Mouse (Mus musculus) kidney, adult 2 months (tissue): ENCODE measurements around the gene Lrrc63.

Source experiments
- CTCF ChIP-seq: fragments of 200-500 bp; conservative IDR thresholded peaks from 2 replicates; pipeline ENCODE4 v1.5.1; 2011; ENCODE audit warnings: low read depth, mild to moderate bottlenecking, control low read depth, low read length, moderate library complexity, mixed read lengths; ENCODE audit not compliant: insufficient read depth, insufficient read length
- POLR2A ChIP-seq: fragments of 200-500 bp; IDR thresholded peaks from one replicate; pipeline ENCODE4 v1.6.1; 2011; ENCODE audit warnings: low read depth, low read length, control low read depth

DNA sequence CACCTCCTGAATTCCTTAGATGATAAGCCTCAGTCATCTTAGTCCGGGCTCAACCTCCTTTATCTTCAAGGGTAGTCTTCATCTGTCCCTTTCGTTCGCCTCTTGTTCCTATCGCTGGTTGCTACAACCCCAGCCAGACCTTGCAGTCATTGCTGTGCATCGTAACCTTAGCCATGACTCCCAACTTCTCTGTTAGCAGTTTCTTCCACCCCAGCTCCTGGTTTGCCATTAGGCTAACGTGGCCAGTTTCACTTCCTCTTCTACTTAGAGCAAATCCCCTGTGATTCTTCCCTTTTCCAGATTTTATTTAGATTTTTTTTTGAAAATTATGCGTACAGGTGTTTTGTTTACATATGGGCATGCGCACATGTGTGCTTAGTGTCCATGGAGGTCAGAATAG, 33.2 kb upstream of the Lrrc63 start:
- no peak for TF ChIP-seq CTCF
- TF ChIP-seq POLR2A, result no peak
